Mouse (Mus musculus) macrophage (primary cell): ENCODE results near the gene Stn1. TPM values are rescaled to one million over a fixed set of nuclear protein-coding genes. Genes with fewer than 3 reads are reported as not detected.

Experiments
- H3K27ac ChIP-seq: fragments of 350-480 bp; formaldehyde crosslinking; 2 replicates; pipeline ENCODE4 v1.9.0; 2021
- H3K36me3 ChIP-seq: fragments of 350-480 bp; formaldehyde crosslinking; 2 replicates; pipeline ENCODE4 v1.9.0; 2021; ENCODE audit errors: inconsistent target
- H3K4me3 ChIP-seq: fragments of 350-480 bp; formaldehyde crosslinking; 2 replicates; pipeline ENCODE4 v1.9.0; 2021; ENCODE audit errors: inconsistent target
- H3K79me2 ChIP-seq: fragments of 350-480 bp; formaldehyde crosslinking; 2 replicates; pipeline ENCODE4 v1.9.0; 2021; ENCODE audit errors: inconsistent target
- WGBS: methylation state at CpG from one replicate; pipeline ENCODE4 v1.1.7; 2026; ENCODE audit warnings: inconsistent platforms; ENCODE audit not compliant: missing documents; 5-methylcytosine and 5-hydroxymethylcytosine counted together
- polyA plus RNA-seq: library from polyadenylated mRNA; stranded (reverse); fragments of 250-400 nt; gene quantifications from 3 replicates; pipeline ENCODE4 v1.2.4, GENCODE M21; 2018; ENCODE audit warnings: inconsistent platforms

Stn1 gene
- polyA plus RNA-seq, 1 experiment from 2014 or later = 18.7 TPM

DNA sequence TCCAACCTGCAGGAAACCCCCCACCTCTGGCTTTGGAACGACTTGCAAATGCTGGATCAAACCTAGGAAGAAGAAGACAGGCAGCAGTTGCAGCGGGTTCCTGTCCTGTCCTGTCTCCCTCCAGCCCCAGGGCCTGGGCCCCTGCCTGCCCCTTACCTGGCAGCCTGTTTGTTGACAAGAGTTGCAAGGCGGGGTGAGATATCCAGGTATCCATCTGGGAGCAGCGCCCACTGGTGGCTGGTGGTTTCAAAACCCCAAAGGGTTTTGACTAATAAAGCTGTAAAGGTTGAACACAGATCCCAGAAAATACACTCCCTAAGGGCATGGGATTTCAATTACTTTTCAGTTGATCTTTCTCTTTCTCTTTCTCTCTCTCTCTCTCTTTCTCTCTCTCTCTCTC lies 49.1 kb downstream of the Stn1 start:
- WGBS = 56% methylated on average over 4 of the region's 4 CpGs
- H3K27ac ChIP-seq = no peak overlapping the region
- H3K79me2 ChIP-seq = no peaks in the 10 kb centered on the region

DNA sequence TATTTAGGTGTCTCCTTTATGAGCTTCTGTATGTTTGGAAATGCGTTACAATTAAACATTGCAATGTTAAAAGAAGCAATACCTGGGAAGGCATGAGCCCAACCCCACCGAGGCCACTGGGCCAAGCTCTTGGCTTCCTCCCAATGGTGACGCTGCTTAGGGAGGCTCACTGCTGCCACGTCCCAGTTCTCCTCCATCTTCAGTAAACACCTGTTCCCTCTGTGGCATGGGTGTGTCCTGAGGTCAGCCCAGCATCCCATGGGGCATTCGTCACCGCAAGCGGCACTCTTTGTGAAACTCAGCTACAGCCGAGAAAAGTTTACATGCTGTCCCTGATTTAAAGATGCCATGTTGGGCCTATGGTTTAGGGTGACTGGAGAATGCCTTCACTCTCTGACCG lies 49.7 kb downstream of the Stn1 start:
- Histone ChIP-seq H3K79me2 (no peaks in the 10 kb centered on the region), H3K4me3 (no peak overlapping the region), H3K27ac (no peak overlapping the region), H3K36me3 (no peaks in the 10 kb centered on the region)
- WGBS = 93% methylated on average over 9 of the region's 9 CpGs

More for the DNA sequence above, 49.1 kb downstream of the Stn1 start:
- H3K4me3 ChIP-seq = no peak overlapping the region
- H3K36me3 ChIP-seq = no peaks in the 10 kb centered on the region

DNA sequence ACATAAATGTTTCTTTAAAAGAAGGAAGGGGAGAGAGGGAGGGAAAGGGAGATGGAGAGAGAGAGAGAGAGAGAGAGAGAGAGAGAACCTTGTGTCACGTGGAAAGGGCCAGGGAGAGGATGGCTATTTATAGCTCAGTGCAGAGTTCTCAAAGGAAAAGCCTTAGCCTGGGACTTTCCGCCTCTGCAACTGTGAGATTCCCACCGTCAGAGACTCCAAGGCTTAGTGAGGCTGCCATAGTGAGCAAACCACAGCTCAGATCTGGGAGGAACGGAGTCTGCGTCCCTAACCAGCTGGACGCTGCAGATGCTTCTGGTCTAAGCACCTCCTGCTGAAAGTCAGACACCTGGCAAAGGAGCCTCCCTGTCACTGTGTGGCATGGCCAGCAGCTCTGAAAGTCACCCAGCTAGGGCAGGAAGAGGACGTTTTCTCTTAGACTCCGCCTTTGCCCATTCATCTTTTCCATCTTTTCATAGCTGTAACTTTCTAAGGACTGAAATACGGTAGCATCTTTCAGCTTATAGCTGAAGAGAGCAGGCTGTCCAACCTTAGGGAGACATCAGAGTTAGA lies 51.2 kb downstream of the Stn1 start:
- H3K4me3 ChIP-seq = no peak overlapping the region
- no peak overlapping the region for H3K27ac ChIP-seq
- no peaks in the 10 kb centered on the region for H3K79me2 ChIP-seq
- 29% methylated on average over 9 of the region's 9 CpGs for WGBS
- no peaks in the 10 kb centered on the region for H3K36me3 ChIP-seq

DNA sequence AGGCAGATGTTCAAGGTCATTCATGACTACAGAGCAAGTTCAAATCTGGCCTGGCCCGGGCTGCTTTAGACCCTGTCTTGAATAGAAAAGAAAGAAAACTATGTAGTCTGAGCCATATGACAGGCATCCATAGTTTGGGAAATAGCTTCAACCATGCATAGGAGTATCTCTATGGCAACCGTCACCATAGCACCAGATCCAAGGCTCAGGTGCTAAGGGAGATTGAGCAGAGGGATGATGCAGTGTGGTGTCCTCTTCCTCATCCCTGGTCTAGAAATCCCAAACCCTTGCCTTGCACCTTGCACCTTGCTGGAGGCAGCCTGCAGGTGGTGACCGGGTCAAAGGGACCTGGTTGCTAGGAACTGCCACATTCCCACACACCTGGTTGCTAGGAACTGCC lies 53.2 kb downstream of the Stn1 start:
- Histone ChIP-seq H3K36me3 (no peaks in the 10 kb centered on the region), H3K4me3 (no peak overlapping the region), H3K79me2 (no peaks in the 10 kb centered on the region), H3K27ac (no peak overlapping the region)
- WGBS = 93% methylated on average over 3 of the region's 3 CpGs

DNA sequence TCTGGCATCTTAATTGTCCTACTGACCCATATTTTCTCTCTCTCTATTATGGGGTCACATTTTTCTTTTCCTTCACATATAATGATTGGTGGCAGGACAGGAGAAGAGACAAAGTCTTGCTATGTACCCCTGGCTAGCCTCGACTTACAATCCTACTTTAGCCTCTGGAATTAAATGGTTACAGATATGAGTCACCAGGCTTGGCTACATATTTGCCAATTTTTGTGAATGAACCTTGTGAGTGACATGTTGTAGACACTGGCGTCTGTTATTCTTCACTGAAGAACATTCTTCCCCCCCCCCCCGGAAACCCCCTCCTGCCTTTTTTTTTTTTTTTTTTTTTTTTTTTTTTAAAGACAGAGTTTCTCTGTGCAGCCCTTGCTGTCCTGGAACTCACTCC lies 54.0 kb downstream of the Stn1 start:
- Histone ChIP-seq H3K27ac (no peak overlapping the region), H3K79me2 (no peaks in the 10 kb centered on the region)
- WGBS = 75% methylated on average over 1 of the region's 3 CpGs

DNA sequence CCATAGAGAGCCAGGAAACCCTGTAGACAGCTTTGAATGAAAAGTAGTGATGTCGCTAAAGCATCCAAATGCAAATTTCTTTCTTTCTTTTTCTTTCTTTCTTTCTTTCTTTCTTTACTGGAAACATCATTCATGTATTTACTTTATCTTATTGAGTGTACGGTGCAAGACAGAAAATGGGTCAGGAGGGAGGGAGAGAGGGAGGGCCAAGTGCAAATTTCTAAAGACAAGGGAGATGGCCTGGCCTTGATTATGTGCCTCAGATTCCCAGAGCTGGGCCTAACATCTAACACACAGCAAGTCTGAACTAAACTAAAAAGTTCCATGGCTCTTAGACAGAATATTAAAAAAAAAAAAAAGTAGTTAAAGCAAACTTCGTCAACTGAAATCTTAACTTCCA lies 63.9 kb downstream of the Stn1 start:
- Histone ChIP-seq H3K79me2 (no peaks in the 10 kb centered on the region), H3K4me3 (no peak overlapping the region), H3K36me3 (no peaks in the 10 kb centered on the region), H3K27ac (no peak overlapping the region)
- 92% methylated on average over 3 of the region's 3 CpGs for WGBS

More for the DNA sequence above, 54.0 kb downstream of the Stn1 start:
- Histone ChIP-seq H3K4me3 (no peak overlapping the region), H3K36me3 (no peaks in the 10 kb centered on the region)

DNA sequence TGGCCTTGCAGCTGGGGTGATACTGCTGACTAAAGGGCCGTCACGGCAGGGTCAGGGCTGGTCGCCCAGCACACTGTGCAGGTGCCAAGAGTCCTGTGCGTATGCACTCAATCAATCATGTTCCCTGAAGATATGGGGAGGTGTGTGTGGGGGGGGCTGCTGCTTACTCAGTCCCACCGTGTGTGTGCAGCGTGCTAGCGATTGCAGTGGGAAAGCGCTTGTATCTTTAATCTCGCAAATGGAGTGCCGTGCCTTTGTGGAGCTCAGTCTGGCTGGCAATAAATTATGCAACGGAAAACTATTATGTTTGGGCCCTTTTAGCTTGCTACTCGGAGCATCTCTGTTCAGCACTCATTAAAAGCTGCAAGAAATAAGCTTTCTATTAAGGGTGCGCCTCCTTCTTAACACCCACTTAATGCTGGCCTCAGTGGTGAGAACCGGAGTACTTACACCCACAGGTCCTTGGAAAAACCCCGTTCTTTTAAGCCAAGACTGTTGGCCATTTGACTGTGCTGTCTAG lies 64.4 kb downstream of the Stn1 start:
- Histone ChIP-seq H3K27ac (no peak overlapping the region), H3K79me2 (no peaks in the 10 kb centered on the region), H3K4me3 (no peak overlapping the region), H3K36me3 (no peaks in the 10 kb centered on the region)
- WGBS = 88% methylated on average over 15 of the region's 15 CpGs

DNA sequence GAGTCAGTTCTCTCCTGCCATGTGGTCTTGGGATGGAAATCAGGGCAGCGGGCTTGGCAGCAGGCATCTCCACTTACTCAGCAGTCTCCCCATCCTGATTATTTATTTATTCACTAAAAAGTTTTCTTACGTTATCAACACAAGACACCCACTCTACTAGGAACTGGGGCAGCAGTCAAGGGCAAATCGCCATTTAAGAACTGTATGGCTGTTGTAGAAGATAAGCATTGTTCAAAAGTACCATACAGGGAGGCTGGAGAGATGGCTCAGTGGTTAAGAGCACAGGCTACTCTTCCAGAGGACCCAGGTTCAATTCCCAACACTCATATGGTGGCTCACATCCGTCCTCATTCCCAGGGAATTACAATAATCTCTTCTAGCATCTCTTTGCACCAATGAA lies 65.5 kb downstream of the Stn1 start:
- no peak overlapping the region for H3K4me3 ChIP-seq
- no peak overlapping the region for H3K27ac ChIP-seq
- no peaks in the 10 kb centered on the region for H3K36me3 ChIP-seq
- H3K79me2 ChIP-seq = no peaks in the 10 kb centered on the region
- WGBS = 93% methylated on average over 4 of the region's 4 CpGs

DNA sequence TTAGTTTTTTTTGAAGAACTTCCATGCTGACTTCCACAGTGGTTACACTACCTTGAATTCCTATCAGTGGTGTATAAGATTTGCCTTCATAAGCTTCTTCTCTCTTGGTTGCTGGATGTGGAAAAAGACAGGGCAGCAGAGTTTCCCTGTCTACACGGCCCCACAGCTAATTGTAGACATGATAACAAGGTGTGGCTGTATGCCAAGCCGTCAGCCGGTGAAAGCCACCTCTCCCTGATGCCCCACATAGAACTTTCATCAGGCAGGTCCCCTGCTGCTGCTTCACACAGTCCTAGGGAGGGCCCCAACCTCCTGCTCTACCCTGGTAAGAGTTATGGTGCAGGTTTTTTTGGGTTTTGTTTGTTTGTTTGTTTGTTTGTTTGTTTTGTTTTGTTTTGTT lies 68.6 kb downstream of the Stn1 start:
- 97% methylated on average over 3 of the region's 3 CpGs for WGBS
- peaks cover under 1% of the 10 kb centered on the region; the same call in 1 of the 2 replicates for H3K79me2 ChIP-seq
- no peak overlapping the region for H3K27ac ChIP-seq
- H3K4me3 ChIP-seq = no peak overlapping the region
- H3K36me3 ChIP-seq = no peaks in the 10 kb centered on the region

DNA sequence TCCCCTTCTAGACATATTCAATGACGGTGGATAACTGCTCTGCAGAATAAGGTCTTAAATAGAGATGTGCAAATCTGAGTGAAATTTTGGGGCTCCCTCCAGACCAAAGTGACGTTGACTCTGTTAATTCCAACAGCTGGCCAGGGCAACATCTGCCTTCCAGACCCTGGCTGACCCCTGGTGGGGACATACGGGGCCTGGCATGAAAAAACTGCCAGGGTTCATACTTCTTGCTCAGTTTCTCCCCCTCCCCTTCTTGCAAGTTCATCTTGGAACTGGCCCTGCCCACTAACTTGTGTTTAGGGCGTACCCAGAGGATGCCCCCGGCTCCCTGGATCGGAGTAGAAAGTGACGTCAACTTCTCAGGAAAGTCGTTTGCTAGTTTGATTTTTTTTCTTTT lies 70.5 kb downstream of the Stn1 start:
- no peak overlapping the region for H3K27ac ChIP-seq
- no peak overlapping the region for H3K4me3 ChIP-seq
- peaks cover 20% of the 10 kb centered on the region for H3K79me2 ChIP-seq
- 96% methylated on average over 7 of the region's 8 CpGs for WGBS
- no peaks in the 10 kb centered on the region for H3K36me3 ChIP-seq

DNA sequence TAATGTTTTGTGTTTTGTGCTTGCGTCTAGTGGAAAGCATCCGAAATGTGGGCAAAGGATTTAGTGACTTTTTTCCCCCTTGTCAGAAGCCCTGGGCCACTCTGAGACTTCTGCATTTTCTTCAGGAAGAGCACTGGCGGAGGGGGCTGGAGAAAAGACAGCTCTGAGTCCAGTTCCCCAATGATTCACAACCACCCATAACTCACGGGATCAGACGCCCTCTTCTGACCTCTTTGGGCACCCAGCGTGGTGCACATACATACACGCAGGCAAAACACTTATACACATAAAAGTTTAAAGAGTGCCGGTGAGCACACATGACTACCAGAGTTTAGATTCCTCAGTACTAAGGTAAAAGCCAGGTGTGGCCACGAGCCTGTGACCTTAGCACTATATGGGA lies 71.8 kb downstream of the Stn1 start:
- WGBS = 40% methylated on average over 9 of the region's 9 CpGs
- no peak overlapping the region for H3K4me3 ChIP-seq
- peaks cover 30% of the 10 kb centered on the region for H3K79me2 ChIP-seq
- no peaks in the 10 kb centered on the region for H3K36me3 ChIP-seq
- no peak overlapping the region for H3K27ac ChIP-seq

DNA sequence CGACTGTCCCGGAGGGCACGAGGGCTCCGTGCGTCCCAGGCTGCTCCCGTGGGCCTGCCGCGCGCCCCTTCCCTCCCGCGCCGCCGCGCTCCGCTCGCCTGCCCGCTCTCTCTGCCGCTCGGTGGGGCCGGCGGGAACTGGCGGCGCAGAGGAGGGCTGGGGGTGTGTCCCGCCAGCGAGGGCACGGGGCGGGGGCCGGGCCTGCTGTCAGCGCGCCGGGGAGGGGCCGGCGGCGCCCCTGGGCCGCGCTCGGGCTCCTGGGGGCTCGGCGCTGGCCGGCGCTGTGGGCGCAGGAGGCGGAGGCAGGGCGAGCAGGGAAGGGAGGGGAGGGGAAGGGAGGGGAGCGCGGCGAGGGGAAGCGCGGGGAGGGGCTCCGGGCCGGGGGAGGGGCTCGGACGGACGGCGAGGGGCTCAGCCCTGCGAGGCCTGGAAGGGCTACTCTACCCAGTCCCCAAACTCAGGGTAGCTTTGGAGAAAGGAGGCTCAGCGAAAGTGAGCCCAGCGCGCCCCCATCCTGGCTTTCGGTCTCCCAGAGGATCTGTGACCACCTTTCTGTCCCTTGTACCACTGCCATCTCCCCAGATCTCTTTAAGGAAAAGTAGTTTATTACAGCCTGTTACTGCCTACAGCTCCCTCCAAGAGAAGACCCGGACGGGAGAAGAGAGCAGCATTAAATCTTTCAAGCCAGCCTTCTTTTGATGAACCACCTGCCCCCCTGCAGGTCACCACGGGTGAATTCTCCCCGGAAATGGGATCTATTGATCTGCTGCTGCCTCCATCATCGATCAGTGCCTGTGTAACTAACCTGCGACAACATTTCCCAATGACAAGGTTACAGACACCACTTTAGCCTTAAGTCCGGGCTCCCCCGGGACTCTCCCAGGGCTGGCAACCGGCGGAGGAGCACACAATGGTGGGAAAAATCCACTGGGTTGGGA lies 72.7 kb downstream of the Stn1 start, which contains the start of gene Sh3pxd2a:
Gene Sh3pxd2a, minus strand, starts transcription at position 98 of the 938 bp plus-strand sequence.
- peak within 1 kb of the TSS; percentile 84 for H3K4me3 ChIP-seq
- 3% methylated on average over 35 of the region's 70 CpGs for WGBS
- H3K36me3 ChIP-seq = no peaks in the 10 kb centered on the region
- H3K27ac ChIP-seq = peak within 1 kb of the TSS; percentile 68
- H3K79me2 ChIP-seq = peaks cover 39% of the 10 kb centered on the region

DNA sequence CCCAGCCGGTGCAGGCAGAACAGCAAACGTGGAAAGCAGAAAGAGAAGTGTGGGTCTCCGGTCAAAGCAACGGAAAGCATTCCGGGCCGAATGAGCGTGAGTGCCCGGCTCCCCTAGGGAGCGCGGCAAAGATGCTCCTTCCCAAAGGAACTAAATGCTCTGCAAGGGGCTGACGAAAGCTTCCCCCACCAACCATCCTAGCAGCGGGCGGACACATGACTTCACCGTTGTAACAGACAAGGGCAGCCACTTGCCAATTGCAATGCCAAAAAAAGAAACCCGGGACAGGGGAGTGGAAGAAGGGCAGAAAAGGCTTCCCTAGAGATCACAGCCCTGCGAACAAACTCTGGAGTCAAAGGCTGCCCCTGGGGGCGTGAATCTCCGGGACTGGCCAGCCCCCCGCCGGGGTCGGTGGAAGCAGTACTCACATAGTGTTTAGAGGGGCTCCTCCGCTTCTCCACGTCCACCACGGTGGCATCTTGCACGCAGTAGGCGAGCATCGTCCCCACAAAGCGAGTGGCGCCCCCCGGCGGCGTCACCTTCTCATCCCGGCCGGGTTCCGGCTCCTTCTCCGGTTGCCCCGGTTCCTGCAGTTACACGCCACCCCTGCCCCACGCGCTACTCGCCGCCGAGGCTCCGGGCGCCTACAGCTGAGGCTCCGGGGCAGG lies 73.5 kb downstream of the Stn1 start:
- H3K79me2 ChIP-seq = peaks cover 43% of the 10 kb centered on the region
- H3K4me3 ChIP-seq = peak overlapping the region; percentile 84
- H3K27ac ChIP-seq = peak overlapping the region; percentile 68
- H3K36me3 ChIP-seq = no peaks in the 10 kb centered on the region
- 1% methylated on average over 46 of the region's 46 CpGs for WGBS

DNA sequence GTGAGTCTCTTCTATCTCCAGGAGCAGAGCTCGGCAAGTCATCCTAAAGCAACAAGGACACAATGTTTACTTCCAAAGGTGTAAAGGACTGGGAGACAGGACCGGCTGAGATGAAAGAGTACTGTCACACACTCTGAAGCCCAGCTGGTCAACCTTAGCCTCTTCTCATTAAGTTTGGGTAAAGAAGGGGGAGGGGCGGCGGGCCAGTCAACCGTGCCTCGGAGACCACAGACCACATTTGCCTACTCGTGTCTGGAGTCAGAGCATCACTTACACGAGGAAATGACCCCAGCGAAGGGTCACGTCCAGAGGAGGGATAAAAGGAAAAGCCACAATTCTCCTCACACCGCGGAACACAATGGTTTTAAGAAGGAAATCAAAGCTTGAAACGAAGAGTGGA lies 74.1 kb downstream of the Stn1 start:
- peak overlapping the region; percentile 68 for H3K27ac ChIP-seq
- H3K79me2 ChIP-seq = peaks cover 47% of the 10 kb centered on the region
- H3K4me3 ChIP-seq = peak overlapping the region; percentile 84
- no peaks in the 10 kb centered on the region for H3K36me3 ChIP-seq
- 9% methylated on average over 13 of the region's 13 CpGs for WGBS
